Mouse (Mus musculus): ENCODE data around the gene Usp20.

The Usp20 gene

DNA sequence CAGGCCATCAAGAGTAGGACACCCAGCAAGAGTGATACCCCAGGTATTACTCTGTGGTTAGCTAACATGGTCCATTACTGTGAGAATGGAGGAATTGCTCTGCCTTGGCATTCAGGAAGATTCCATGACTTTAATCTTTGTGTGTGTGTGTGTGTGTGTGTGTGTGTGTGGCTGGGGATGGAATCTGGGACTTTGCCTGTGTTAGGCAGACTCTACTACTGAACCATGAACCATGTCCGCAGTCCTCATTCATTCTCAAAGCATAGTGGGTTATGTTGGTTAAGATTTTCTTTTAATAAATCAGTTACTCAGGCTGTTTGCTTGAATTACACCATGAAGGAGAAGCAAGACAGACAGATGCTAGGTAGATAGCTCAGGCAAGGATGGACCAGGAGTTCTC lies 61.8 kb downstream of the Usp20 start:
- DNase-seq: no peak

DNA sequence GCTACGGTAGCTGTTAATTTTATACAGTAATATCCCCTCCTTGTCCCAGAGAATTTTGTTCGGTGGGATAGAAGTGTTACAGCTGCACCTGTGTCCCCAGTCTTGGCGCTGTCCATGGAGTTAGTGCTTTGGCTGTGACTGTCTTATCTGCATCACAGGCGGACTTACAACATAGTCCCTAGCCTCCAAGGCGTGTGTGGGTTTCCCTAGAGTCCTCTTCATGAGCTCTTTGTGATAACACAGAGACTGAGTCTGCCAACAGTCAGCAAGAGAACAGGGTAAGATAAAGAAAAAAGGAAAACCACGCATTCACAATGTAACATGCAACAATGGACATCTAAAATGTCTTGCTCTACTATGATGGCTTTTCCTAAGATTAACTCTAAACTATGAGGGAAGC lies 66.0 kb downstream of the Usp20 start:
- DNase-seq: no peak

- DNase-seq: no peak
Observed at GRCm38 (mm10) chr2:31052441-31052840, 70.4 kb downstream of the Usp20 start.

GRCm38 (mm10) chr2:31053426-31053825 lies 71.3 kb downstream of the Usp20 start:
- no peak for DNase-seq

DNA sequence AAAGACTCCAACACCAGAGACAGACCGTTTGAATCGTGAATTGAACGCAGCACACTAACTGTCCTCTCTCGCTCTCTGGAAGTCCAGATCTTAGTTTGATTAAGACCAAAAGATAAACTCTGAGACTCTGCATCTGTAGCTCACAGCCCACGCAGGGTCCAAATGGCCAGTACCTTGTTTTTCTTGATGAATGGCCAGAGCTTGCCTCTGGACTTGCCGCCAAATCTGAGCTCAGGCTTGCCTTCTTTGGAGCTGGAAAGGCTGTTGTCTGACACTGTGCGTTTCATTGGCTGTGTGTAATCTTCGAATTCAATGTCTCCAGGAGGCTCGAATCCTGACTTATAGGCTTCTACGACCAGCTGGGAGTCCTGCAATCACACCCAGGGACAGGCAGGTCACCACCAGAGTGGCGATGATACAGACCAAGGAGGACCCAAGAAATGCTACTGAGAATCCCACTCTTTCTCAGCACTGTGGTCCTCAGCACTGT lies 71.8 kb downstream of the Usp20 start:
- no peak for DNase-seq

- DNase-seq: peak; percentile 9 to 33
Observed at GRCm38 (mm10) chr2:31056070-31056469, 74.0 kb downstream of the Usp20 start.

GRCm38 (mm10) chr2:31057549-31058177 lies 75.6 kb downstream of the Usp20 start:
- DNase-seq: no peak

DNA sequence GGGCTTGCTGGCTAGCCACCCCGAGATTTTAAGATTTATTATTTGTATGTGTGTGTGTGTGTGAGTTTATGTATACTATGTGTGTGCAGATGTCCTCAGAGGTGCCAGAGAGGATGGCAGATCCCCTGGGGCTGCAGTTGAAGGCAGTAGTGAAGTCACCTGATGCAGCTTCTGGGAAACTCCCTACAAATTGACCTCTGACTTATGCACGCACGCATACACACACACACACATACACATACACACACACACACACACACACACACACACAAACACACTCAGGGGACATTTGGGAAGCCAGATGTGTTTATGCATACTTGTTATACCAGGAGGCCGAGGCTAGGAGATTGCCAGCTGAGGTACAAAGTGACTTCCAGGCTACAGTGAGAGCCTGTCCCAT lies 76.4 kb downstream of the Usp20 start:
- no peak for DNase-seq

- DNase-seq: no peak
Observed at GRCm38 (mm10) chr2:31060271-31060670, 78.2 kb downstream of the Usp20 start.

GRCm38 (mm10) chr2:31060787-31061730 lies 79.0 kb downstream of the Usp20 start:
- peak; percentile 56 to 70 for DNase-seq

- peak; percentile 21 to 22 for DNase-seq
Observed at GRCm38 (mm10) chr2:31061868-31062628, 80.0 kb downstream of the Usp20 start.

- DNase-seq: no peak
Observed at GRCm38 (mm10) chr2:31066019-31066789, 84.1 kb downstream of the Usp20 start.

- DNase-seq: no peak
Observed at GRCm38 (mm10) chr2:31067059-31067595, 85.0 kb downstream of the Usp20 start.

- DNase-seq: no peak
Observed at GRCm38 (mm10) chr2:31067696-31068245, 85.7 kb downstream of the Usp20 start.

DNA sequence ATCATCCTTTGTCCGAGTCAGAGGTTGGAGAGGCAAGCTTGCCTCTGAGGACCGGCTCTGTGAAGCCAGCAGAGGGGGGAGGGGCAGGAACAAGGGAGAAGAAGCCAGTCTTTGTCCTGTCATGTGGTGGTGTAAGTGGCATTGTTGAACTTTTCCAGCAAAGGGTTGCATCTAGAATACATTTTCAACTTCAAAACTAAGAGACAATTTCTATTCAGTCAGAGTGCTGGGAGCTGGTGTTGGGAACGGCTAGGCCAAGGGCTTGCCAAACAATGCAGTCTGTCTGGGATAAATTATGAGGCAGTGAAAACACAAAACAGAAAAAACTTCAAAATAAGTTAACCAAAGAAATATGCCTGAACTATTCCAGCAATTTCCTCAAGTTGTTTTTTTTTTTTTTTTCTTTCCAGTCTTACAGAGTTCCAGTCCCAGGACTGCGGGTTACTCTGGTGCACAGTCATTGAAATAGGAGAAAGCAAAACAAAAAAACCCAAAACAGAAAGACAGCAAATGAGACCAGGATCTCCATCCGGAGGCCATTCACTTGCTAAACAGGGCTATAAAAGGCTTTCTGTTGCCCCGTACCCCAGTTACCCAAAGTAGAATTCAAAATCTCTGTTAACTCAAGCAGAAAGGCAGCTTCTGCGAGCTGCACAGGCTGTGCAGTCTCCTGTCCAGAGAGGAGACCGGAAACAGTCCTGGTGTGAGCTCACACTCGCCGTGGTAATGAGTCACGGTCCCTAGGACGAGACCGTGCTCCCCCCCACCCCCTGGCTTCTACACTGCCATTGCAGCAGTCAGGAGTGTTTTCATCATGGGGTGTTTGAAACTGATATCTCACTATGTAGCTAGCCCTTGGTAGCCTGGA lies 86.4 kb downstream of the Usp20 start:
- DNase-seq: no peak

DNA sequence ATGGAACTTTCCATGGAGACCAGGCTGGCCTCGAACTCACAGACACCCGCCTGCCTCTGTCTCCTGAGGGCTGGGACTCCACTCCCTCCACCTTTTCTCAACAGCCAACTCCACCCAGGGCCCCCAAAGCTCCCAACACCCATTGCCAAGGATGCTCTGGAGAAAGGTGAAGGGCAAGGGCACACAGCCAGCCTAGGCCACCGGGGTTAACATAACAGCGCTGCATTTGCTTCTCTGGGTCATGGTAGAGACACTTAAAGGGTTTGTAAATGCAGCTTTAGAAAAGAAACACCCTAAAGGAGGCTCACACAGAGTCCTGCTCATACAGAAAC lies 87.0 kb downstream of the Usp20 start:
- DNase-seq: no peak

GRCm38 (mm10) chr2:31069506-31069905 lies 87.4 kb downstream of the Usp20 start:
- no peak for DNase-seq
